Mouse (Mus musculus): Measurements from ENCODE around the gene Fam71e1.

Fam71e1 gene

DNA sequence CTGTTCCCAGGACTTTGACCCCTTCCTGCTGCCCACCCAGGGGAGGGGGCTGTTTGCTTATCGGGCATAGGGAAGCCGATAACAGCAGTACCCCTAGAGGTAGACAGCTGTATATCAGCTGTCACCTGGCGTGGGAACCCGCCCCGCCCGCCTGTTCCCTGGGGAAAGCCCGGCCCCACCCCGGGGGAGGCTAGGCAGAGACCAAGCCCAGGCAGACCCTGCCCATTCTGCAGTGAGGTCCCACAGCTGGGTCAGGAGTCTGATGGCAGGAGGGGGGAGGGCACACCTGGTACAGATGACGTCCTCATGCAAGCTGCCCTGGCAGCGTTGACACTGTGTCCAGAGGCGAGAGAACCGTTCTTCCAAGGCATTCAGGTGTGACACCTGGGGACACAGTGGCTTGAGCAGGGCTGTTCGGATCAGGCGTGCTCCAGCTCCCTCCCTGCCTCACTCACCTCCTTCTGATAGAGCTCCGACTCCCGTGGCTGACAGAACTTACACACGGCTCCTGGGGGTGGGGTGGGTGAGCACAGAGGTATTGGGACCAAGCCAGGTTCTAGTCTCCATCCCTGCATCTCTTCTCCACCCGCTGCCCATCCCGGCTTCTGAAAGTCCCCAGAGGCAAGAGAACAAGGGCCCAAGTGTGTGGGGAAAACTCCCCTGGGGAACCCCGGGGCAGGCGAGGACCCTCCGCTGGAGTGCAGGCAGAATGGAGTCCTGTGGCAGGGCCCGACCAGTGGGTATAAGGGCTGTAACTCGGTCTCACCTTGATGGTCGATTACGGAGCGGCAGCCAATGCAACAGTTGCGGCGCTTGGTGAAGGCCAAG lies 36.8 kb downstream of the Fam71e1 start:
- TF ChIP-seq CTCF (conservative IDR thresholded peaks at IDR 0.05; ENCODE audit: low read length) (no peak), POU5F1 (IDR thresholded peaks at IDR 0.05; ENCODE audit: borderline replicate concordance, low read length) (no peak), NANOG (IDR thresholded peaks at IDR 0.05; ENCODE audit: borderline replicate concordance, low read length) (no peak)
- peaks cover 100% of the 10 kb centered on the region for H3K4me1 ChIP-seq (replicated peaks; ENCODE audit: low read depth, low read length)
- no peaks in the 10 kb centered on the region for H3K9me3 ChIP-seq (ENCODE audit: low read length)
- peaks cover 64% of the 10 kb centered on the region for H3K36me3 ChIP-seq (ENCODE audit: insufficient read depth, low read length)
- peak overlapping the region; percentile 59 for H3K4me3 ChIP-seq (replicated peaks; ENCODE audit: low read length)
- H3K27me3 ChIP-seq (ENCODE audit: insufficient read depth, low read length) = peaks cover 8% of the 10 kb centered on the region; the same call in 1 of the 2 replicates

DNA sequence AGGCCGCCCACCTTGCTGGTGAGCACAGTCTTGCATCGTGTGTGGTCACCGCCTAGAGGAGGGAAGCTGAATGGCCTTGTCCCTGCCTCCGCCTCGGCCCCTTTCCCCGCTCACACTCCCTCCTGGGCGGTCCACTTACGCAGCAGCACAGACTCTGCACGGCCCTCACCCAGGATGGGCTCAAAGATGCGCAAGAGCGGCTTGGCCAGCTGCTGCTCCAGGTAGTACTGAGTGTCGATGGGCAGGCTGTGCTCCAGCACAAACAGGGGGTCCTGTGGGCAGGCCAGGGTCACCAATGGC lies 37.3 kb downstream of the Fam71e1 start:
- no peak for TF ChIP-seq CTCF (conservative IDR thresholded peaks at IDR 0.05; ENCODE audit: low read length)
- TF ChIP-seq NANOG (IDR thresholded peaks at IDR 0.05; ENCODE audit: borderline replicate concordance, low read length) = no peak
- TF ChIP-seq POU5F1 (IDR thresholded peaks at IDR 0.05; ENCODE audit: borderline replicate concordance, low read length) = no peak
- Histone ChIP-seq H3K4me1 (replicated peaks; ENCODE audit: low read depth, low read length) (peaks cover 100% of the 10 kb centered on the region), H3K9me3 (ENCODE audit: low read length) (no peaks in the 10 kb centered on the region), H3K4me3 (replicated peaks; ENCODE audit: low read length) (peak overlapping the region; percentile 59), H3K36me3 (ENCODE audit: insufficient read depth, low read length) (peaks cover 70% of the 10 kb centered on the region), H3K27me3 (ENCODE audit: insufficient read depth, low read length) (peaks cover 5% of the 10 kb centered on the region; the same call in 1 of the 2 replicates)

DNA sequence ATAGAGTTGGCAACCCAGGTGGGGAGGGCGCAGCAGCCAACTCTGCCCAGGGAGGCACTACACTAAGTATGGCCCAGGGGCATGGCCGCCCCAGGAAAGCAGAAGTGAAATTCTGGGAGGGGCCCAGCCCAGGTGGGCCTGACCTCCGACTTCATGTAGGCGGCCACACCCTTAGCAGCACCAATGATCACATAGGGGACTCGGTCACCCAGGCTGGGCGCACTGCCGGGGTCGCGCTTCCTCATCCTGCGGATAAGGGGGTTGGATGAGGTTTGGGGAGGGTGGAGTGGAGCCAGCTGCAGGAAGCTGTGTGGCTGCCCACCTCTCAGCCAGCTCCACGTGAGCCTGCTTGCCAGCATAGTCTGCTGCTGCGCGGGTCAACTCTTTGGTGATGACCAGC lies 37.9 kb downstream of the Fam71e1 start:
- peaks cover 76% of the 10 kb centered on the region for H3K36me3 ChIP-seq (ENCODE audit: insufficient read depth, low read length)
- H3K9me3 ChIP-seq (ENCODE audit: low read length) = no peaks in the 10 kb centered on the region
- TF ChIP-seq NANOG (IDR thresholded peaks at IDR 0.05; ENCODE audit: borderline replicate concordance, low read length) (no peak), POU5F1 (IDR thresholded peaks at IDR 0.05; ENCODE audit: borderline replicate concordance, low read length) (no peak), CTCF (conservative IDR thresholded peaks at IDR 0.05; ENCODE audit: low read length) (no peak)
- H3K27me3 ChIP-seq (ENCODE audit: insufficient read depth, low read length) = peaks cover 3% of the 10 kb centered on the region; the same call in 1 of the 2 replicates
- peak overlapping the region; percentile 59 for H3K4me3 ChIP-seq (replicated peaks; ENCODE audit: low read length)
- peaks cover 100% of the 10 kb centered on the region for H3K4me1 ChIP-seq (replicated peaks; ENCODE audit: low read depth, low read length)

DNA sequence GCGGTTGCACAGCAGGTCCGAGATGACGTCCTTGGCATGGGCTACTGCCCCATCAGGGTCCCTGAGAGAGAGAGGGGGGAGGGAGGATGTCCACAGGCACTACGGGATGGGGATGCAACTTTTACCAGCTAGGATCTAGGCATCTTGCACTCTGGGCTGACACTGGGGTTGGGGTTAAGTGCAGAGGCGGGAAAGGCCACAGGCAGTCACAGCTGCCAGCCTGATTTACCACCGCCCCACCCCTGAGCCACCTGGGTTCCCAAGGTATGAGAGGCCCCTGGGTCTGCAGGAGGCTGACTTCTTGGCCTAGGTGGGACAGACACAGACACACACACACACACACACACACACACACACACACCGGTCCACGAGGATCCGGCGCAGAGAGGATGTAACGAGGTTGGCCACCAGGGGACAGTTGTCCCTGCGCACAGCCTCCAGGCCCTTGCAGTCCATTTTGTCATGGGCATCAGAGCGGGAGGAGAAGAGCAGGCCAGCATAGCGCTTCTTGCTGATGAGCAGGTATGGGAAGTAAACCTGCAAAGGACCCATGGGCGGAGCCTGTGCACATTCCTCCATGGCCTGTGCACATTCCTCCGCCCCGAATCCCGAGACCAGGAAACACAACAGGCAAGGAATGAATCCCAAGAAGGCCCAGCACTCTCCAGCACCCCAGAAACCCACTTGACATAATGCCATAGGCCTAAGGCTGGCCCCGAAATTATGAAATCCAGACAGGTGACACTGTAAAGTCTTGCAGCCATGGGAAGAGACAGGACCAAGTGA lies 38.5 kb downstream of the Fam71e1 start:
- peaks cover 100% of the 10 kb centered on the region for H3K4me1 ChIP-seq (replicated peaks; ENCODE audit: low read depth, low read length)
- H3K27me3 ChIP-seq (ENCODE audit: insufficient read depth, low read length) = 0 out of 2 replicates have a peak, but pooled peaks cover 3% of the 10 kb centered on the region
- H3K36me3 ChIP-seq (ENCODE audit: insufficient read depth, low read length) = peaks cover 82% of the 10 kb centered on the region
- TF ChIP-seq NANOG (IDR thresholded peaks at IDR 0.05; ENCODE audit: borderline replicate concordance, low read length) = no peak
- no peak for TF ChIP-seq POU5F1 (IDR thresholded peaks at IDR 0.05; ENCODE audit: borderline replicate concordance, low read length)
- peak overlapping the region; percentile 59 for H3K4me3 ChIP-seq (replicated peaks; ENCODE audit: low read length)
- H3K9me3 ChIP-seq (ENCODE audit: low read length) = no peaks in the 10 kb centered on the region

DNA sequence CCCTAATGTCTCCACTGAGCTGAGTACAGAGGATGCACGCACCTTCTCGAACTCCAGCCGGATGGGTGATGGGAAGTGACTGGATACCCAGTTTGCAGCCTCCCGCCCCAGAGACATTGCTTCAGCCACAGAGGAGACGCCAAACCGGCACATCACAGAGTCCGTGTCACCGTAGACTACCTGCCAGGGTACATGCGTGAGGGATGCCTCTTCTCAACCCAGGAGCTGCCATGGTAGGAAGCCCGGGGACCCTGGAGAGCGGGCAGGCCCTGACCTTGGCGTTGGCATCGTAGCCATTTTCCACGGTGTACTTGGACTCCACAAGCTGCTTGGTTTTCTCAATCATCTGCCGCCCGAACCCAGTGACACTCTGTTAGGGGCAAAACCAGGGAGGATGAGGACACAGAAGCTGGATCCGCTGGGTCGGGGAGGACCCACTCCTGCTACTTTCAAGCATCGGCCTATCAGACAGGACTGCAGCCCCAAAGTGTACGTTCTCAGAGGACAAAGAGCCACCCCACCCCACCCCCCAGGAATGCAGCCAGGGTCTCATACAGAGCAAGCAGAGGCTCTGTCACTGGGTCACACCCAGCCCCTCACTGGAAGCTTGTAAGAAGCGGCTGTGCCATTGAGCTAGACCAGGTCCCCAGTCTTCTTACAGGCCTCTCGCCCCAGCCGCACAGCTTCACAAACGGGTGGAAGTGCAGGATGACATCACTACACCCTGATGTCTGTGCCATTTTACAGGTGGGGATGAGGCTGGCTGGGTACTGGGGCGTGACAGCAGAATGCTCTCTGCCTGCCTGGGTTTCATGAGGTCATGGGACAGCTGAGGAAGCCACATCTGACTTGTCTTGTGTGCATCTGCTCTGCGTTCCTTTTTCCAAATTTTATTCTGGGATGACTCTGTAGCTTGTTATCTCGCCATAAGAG lies 39.5 kb downstream of the Fam71e1 start:
- Histone ChIP-seq H3K27me3 (ENCODE audit: insufficient read depth, low read length) (no peaks in the 10 kb centered on the region), H3K9me3 (ENCODE audit: low read length) (no peaks in the 10 kb centered on the region), H3K36me3 (ENCODE audit: insufficient read depth, low read length) (peaks cover 92% of the 10 kb centered on the region), H3K4me1 (replicated peaks; ENCODE audit: low read depth, low read length) (peaks cover 100% of the 10 kb centered on the region), H3K4me3 (replicated peaks; ENCODE audit: low read length) (peak overlapping the region; percentile 41; the same call in 1 of the 2 replicates)
- TF ChIP-seq POU5F1 (IDR thresholded peaks at IDR 0.05; ENCODE audit: borderline replicate concordance, low read length) = no peak
- no peak for TF ChIP-seq NANOG (IDR thresholded peaks at IDR 0.05; ENCODE audit: borderline replicate concordance, low read length)
- no peak for TF ChIP-seq CTCF (conservative IDR thresholded peaks at IDR 0.05; ENCODE audit: low read length)

DNA sequence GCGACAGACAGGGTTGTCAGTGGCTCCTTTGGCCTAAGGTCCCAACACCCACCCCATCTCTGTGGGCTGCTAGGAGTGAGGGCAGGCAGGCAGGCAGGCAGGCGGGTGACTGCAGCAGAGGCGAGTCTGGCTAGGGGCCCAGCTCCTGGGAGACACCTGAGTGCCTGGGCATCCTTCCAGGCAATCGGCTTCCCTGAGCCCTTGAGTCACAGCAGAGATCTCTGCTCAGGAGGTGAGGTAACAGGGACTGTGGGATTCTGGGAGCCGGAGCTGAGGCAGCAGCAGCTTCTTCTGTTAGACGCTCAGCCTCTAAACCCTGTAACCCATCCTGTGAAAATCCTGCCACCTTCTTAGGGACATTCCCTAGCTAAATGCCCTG lies 40.2 kb downstream of the Fam71e1 start:
- Histone ChIP-seq H3K9me3 (ENCODE audit: low read length) (no peaks in the 10 kb centered on the region), H3K4me1 (replicated peaks; ENCODE audit: low read depth, low read length) (peaks cover 100% of the 10 kb centered on the region), H3K4me3 (replicated peaks; ENCODE audit: low read length) (peak overlapping the region; percentile 41; the same call in 1 of the 2 replicates), H3K36me3 (ENCODE audit: insufficient read depth, low read length) (peaks cover 99% of the 10 kb centered on the region), H3K27me3 (ENCODE audit: insufficient read depth, low read length) (no peaks in the 10 kb centered on the region)
- TF ChIP-seq POU5F1 (IDR thresholded peaks at IDR 0.05; ENCODE audit: borderline replicate concordance, low read length) (no peak), NANOG (IDR thresholded peaks at IDR 0.05; ENCODE audit: borderline replicate concordance, low read length) (no peak), CTCF (conservative IDR thresholded peaks at IDR 0.05; ENCODE audit: low read length) (no peak)

DNA sequence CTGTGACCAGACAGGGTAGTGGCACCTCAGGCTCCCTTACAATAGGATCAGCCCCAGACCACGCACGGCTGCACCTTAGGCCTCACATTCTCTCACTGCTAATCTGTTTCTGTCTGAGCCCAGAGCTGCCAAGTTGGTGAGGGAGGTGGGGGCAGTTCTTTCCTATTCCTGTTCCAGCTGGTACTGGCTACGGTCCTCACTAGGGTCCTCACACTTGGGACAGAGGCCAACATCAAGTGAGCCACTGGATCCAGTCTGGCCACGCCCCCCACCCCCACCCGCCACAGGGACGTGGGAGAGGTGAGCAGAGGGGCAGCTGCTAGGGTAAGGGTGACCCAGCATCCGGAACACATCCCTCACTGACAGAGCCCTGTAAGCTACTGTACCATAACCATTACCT lies 40.6 kb downstream of the Fam71e1 start:
- H3K9me3 ChIP-seq (ENCODE audit: low read length) = no peaks in the 10 kb centered on the region

More for the DNA sequence above, 40.6 kb downstream of the Fam71e1 start:
- no peaks in the 10 kb centered on the region for H3K27me3 ChIP-seq (ENCODE audit: insufficient read depth, low read length)
- H3K4me3 ChIP-seq (replicated peaks; ENCODE audit: low read length) = no peak overlapping the region
- TF ChIP-seq NANOG (IDR thresholded peaks at IDR 0.05; ENCODE audit: borderline replicate concordance, low read length) (no peak), POU5F1 (IDR thresholded peaks at IDR 0.05; ENCODE audit: borderline replicate concordance, low read length) (no peak), CTCF (conservative IDR thresholded peaks at IDR 0.05; ENCODE audit: low read length) (no peak)
- peaks cover 100% of the 10 kb centered on the region for H3K4me1 ChIP-seq (replicated peaks; ENCODE audit: low read depth, low read length)
- peaks cover 100% of the 10 kb centered on the region for H3K36me3 ChIP-seq (ENCODE audit: insufficient read depth, low read length)
